Mouse (Mus musculus) heart, embryonic 15.5 days (tissue): Measurements from ENCODE around the gene Ankrd12. TPM values are rescaled to one million over a fixed set of nuclear protein-coding genes. Genes with fewer than 3 reads are reported as not detected.
"Not testable (repeated sequence)": the region's sequence is repeated elsewhere in the genome, so short reads cannot be mapped to it uniquely, and the experiment has no call there.

Source experiments
- ATAC-seq: fragments of 200-750 bp; cut with Nextera tagmentation; replicated peaks from 2 replicates; pipeline ENCODE4 v1.8.0; 2017; ENCODE audit warnings: low read depth, moderate TSS enrichment; ENCODE audit not compliant: insufficient number of reproducible peaks, insufficient read depth, low FRiP score
- H3K27ac ChIP-seq: fragments of 300-500 bp; sonication (generic); 2 replicates; pipeline ENCODE4 v1.5.1; 2015; ENCODE audit warnings: mild to moderate bottlenecking, inconsistent platforms
- H3K27me3 ChIP-seq: fragments of 300-500 bp; sonication (generic); 2 replicates; pipeline ENCODE4 v1.6.1; 2015; ENCODE audit warnings: inconsistent platforms
- H3K36me3 ChIP-seq: fragments of 300-500 bp; sonication (generic); 2 replicates; pipeline ENCODE4 v1.6.1; 2015; ENCODE audit warnings: mild to moderate bottlenecking, inconsistent platforms
- H3K4me1 ChIP-seq: fragments of 300-500 bp; sonication (generic); replicated peaks from 2 replicates; pipeline ENCODE4 v1.6.1; 2015; ENCODE audit warnings: inconsistent platforms
- H3K4me2 ChIP-seq: fragments of 300-500 bp; sonication (generic); 2 replicates; pipeline ENCODE4 v1.6.1; 2015; ENCODE audit warnings: inconsistent platforms, mild to moderate bottlenecking, moderate library complexity
- H3K4me3 ChIP-seq: fragments of 300-500 bp; sonication (generic); 2 replicates; pipeline ENCODE4 v1.5.1; 2015; ENCODE audit warnings: mild to moderate bottlenecking, inconsistent platforms
- H3K9ac ChIP-seq: fragments of 300-500 bp; sonication (generic); 2 replicates; pipeline ENCODE4 v1.6.1; 2015; ENCODE audit warnings: mild to moderate bottlenecking, inconsistent platforms
- H3K9me3 ChIP-seq: fragments of 300-500 bp; sonication (generic); replicated peaks from 2 replicates; pipeline ENCODE4 v1.6.1; 2016; ENCODE audit warnings: inconsistent platforms
- WGBS: fragments of 180-500 bp; shearing (Covaris S2); methylation state at CpG from one replicate; pipeline ENCODE4 v1.1.7; 2015; ENCODE audit warnings: mixed read lengths; 5-methylcytosine and 5-hydroxymethylcytosine counted together
- polyA plus RNA-seq: library from polyadenylated mRNA; unstranded; fragments of >200 nt; fragmentation: Nextera tagmentation; extraction: Ambion mirVana; gene quantifications from 2 replicates; pipeline ENCODE4 v1.2.1, GENCODE M21; 2015

Ankrd12 gene
- polyA plus RNA-seq, 1 experiment from 2014 or later, result 20.7 TPM

- H3K27ac ChIP-seq, result no peak overlapping the region
- WGBS, result 76% methylated on average over 5 of the region's 5 CpGs
- H3K4me1 ChIP-seq, result no peaks in the 10 kb centered on the region
- no peak overlapping the region for H3K9ac ChIP-seq
- H3K27me3 ChIP-seq, result no peaks in the 10 kb centered on the region
- no peak for ATAC-seq
- H3K4me3 ChIP-seq, result no peak overlapping the region
- no peak overlapping the region for H3K4me2 ChIP-seq
- H3K9me3 ChIP-seq, result no peaks in the 10 kb centered on the region
- H3K36me3 ChIP-seq, result no peaks in the 10 kb centered on the region
Measured at GRCm38 (mm10) chr17:66041020-66041419, 35.9 kb downstream of the Ankrd12 start.

- H3K27ac ChIP-seq, result no peak overlapping the region
- H3K36me3 ChIP-seq, result no peaks in the 10 kb centered on the region
- no peak for ATAC-seq
- no peak overlapping the region for H3K4me2 ChIP-seq
- no peaks in the 10 kb centered on the region for H3K9me3 ChIP-seq
- no peak overlapping the region for H3K9ac ChIP-seq
- no peaks in the 10 kb centered on the region for H3K27me3 ChIP-seq
- H3K4me3 ChIP-seq, result no peak overlapping the region
- H3K4me1 ChIP-seq, result no peaks in the 10 kb centered on the region
- WGBS, result 91% methylated on average over 5 of the region's 5 CpGs
Measured at GRCm38 (mm10) chr17:66033239-66033638, 43.6 kb downstream of the Ankrd12 start.

GRCm38 (mm10) chr17:66031991-66032390 lies 44.9 kb downstream of the Ankrd12 start:
- no peaks in the 10 kb centered on the region for H3K27me3 ChIP-seq
- no peak overlapping the region for H3K27ac ChIP-seq
- no peak overlapping the region for H3K9ac ChIP-seq
- no peak overlapping the region for H3K4me2 ChIP-seq
- WGBS, result 86% methylated on average over 5 of the region's 5 CpGs
- H3K9me3 ChIP-seq, result no peaks in the 10 kb centered on the region
- H3K4me3 ChIP-seq, result no peak overlapping the region
- no peaks in the 10 kb centered on the region for H3K4me1 ChIP-seq
- ATAC-seq, result no peak
- peaks cover 5% of the 10 kb centered on the region; the same call in 1 of the 2 replicates for H3K36me3 ChIP-seq

GRCm38 (mm10) chr17:66024211-66024610 lies 52.7 kb downstream of the Ankrd12 start:
- WGBS, result 84% methylated on average over 7 of the region's 7 CpGs
- H3K9me3 ChIP-seq, result no peaks in the 10 kb centered on the region
- no peak for ATAC-seq
- no peak overlapping the region for H3K4me3 ChIP-seq
- H3K9ac ChIP-seq, result no peak overlapping the region
- no peak overlapping the region for H3K4me2 ChIP-seq
- H3K27me3 ChIP-seq, result no peaks in the 10 kb centered on the region
- H3K36me3 ChIP-seq, result peaks cover 26% of the 10 kb centered on the region
- H3K27ac ChIP-seq, result no peak overlapping the region
- no peaks in the 10 kb centered on the region for H3K4me1 ChIP-seq

GRCm38 (mm10) chr17:66011790-66012189 lies 65.1 kb downstream of the Ankrd12 start:
- Histone ChIP-seq H3K4me1 (no peaks in the 10 kb centered on the region), H3K27me3 (no peaks in the 10 kb centered on the region), H3K36me3 (no peaks in the 10 kb centered on the region), H3K9ac (no peak overlapping the region), H3K4me2 (no peak overlapping the region), H3K27ac (no peak overlapping the region), H3K9me3 (no peaks in the 10 kb centered on the region), H3K4me3 (no peak overlapping the region)
- no peak for ATAC-seq
- WGBS, result 64% methylated on average over 2 of the region's 2 CpGs

- no peaks in the 10 kb centered on the region for H3K9me3 ChIP-seq
- H3K4me2 ChIP-seq, result no peak overlapping the region
- H3K27me3 ChIP-seq, result no peaks in the 10 kb centered on the region
- no peak overlapping the region for H3K9ac ChIP-seq
- 51% methylated on average over 5 of the region's 5 CpGs for WGBS
- no peak overlapping the region for H3K4me3 ChIP-seq
- no peak overlapping the region for H3K27ac ChIP-seq
- H3K4me1 ChIP-seq, result no peaks in the 10 kb centered on the region
- no peaks in the 10 kb centered on the region for H3K36me3 ChIP-seq
- no peak for ATAC-seq
Measured at GRCm38 (mm10) chr17:66007892-66008291, 69.0 kb downstream of the Ankrd12 start.

- no peak for ATAC-seq
- no peak overlapping the region for H3K4me2 ChIP-seq
- H3K4me1 ChIP-seq, result no peaks in the 10 kb centered on the region
- no peak overlapping the region for H3K4me3 ChIP-seq
- no peaks in the 10 kb centered on the region for H3K9me3 ChIP-seq
- H3K9ac ChIP-seq, result no peak overlapping the region
- no peak overlapping the region for H3K27ac ChIP-seq
- no peaks in the 10 kb centered on the region for H3K36me3 ChIP-seq
- WGBS, result 86% methylated on average over 2 of the region's 2 CpGs
- H3K27me3 ChIP-seq, result no peaks in the 10 kb centered on the region
Measured at GRCm38 (mm10) chr17:66007473-66007872, 69.4 kb downstream of the Ankrd12 start.

- no peak overlapping the region for H3K4me3 ChIP-seq
- ATAC-seq, result no peak
- H3K36me3 ChIP-seq, result no peaks in the 10 kb centered on the region
- no peaks in the 10 kb centered on the region for H3K4me1 ChIP-seq
- no peaks in the 10 kb centered on the region for H3K9me3 ChIP-seq
- H3K4me2 ChIP-seq, result no peak overlapping the region
- H3K27me3 ChIP-seq, result no peaks in the 10 kb centered on the region
- no peak overlapping the region for H3K27ac ChIP-seq
- WGBS, result 82% methylated on average over 3 of the region's 3 CpGs
- H3K9ac ChIP-seq, result no peak overlapping the region
Measured at GRCm38 (mm10) chr17:65988151-65988820, 88.6 kb downstream of the Ankrd12 start.

- H3K9me3 ChIP-seq, H3K4me1 ChIP-seq, H3K36me3 ChIP-seq, H3K4me2 ChIP-seq, H3K4me3 ChIP-seq, H3K9ac ChIP-seq, H3K27me3 ChIP-seq, ATAC-seq, H3K27ac ChIP-seq: not testable (repeated sequence)
Measured at GRCm38 (mm10) chr17:65976720-65977119, 100.2 kb downstream of the Ankrd12 start.

- Histone ChIP-seq H3K4me1 (peaks cover 8% of the 10 kb centered on the region; the same call in 1 of the 2 replicates), H3K4me2 (no peak overlapping the region), H3K9ac (no peak overlapping the region), H3K36me3 (no peaks in the 10 kb centered on the region), H3K4me3 (no peak overlapping the region), H3K27me3 (no peaks in the 10 kb centered on the region), H3K27ac (no peak overlapping the region), H3K9me3 (no peaks in the 10 kb centered on the region)
- WGBS, result 68% methylated on average over 11 of the region's 11 CpGs
- ATAC-seq, result no peak
Measured at GRCm38 (mm10) chr17:65967751-65968150, 109.1 kb downstream of the Ankrd12 start.

GRCm38 (mm10) chr17:65962263-65962662 lies 114.6 kb downstream of the Ankrd12 start:
- 93% methylated on average over 2 of the region's 2 CpGs for WGBS

GRCm38 (mm10) chr17:65961606-65962136 lies 115.2 kb downstream of the Ankrd12 start:
- Histone ChIP-seq H3K36me3 (no peaks in the 10 kb centered on the region), H3K4me3 (no peak overlapping the region), H3K4me2 (no peak overlapping the region), H3K4me1 (peaks cover 18% of the 10 kb centered on the region), H3K9me3 (no peaks in the 10 kb centered on the region), H3K9ac (no peak overlapping the region), H3K27me3 (no peaks in the 10 kb centered on the region), H3K27ac (no peak overlapping the region)
- no peak; the same call in 1 of the 2 replicates for ATAC-seq
- WGBS, result 75% methylated on average over 2 of the region's 2 CpGs

More at GRCm38 (mm10) chr17:65962263-65962662, 114.6 kb downstream of the Ankrd12 start:
- Histone ChIP-seq H3K9ac (no peak overlapping the region), H3K36me3 (no peaks in the 10 kb centered on the region), H3K27me3 (no peaks in the 10 kb centered on the region), H3K9me3 (no peaks in the 10 kb centered on the region), H3K4me1 (peaks cover 13% of the 10 kb centered on the region), H3K4me2 (no peak overlapping the region), H3K27ac (no peak overlapping the region), H3K4me3 (no peak overlapping the region)
- ATAC-seq, result no peak
